Mouse (Mus musculus): ENCODE results near the gene Mff.

DNA sequence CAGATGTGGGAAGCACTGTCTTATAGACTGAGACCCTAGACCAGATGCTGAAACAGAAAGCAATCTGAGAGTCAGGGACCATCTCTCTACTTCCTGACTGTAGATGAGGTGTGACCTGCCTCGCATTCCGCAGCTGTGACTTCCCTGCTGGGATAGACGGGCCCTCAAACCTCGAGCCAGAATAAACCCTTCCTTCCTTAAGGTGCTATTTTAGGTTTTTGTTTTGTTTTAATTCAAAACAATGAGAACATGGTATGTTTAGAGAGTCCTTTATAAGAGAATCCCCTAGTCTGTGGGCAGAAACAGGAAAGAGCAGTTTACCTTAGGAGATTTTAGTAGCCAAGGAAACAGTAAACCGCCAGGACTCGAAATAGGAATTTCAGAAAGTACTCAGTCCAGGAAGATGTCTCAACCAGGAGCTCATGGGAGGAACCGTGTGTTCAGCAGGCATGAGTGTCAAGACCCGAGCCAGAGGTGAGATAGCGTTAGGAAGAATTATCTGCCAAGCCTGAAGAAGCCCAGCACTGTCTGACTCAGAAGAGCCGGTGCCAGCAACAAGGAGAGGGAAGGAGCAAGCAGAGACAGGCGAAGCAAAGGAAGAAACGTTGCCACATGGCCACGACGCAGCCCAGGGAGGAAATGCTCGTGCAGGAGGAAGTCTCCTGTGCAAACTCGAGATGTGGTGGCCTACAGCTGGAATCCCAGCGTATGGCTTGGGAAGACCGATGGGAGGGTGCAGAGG is 71.2 kb downstream of the Mff start:
- TF ChIP-seq CTCF (IDR thresholded peaks at IDR 0.05; ENCODE audit: low read depth, low read length) (no peak), GATA1 (IDR thresholded peaks at IDR 0.05; ENCODE audit: borderline replicate concordance, low read length) (no peak), GATA2 (IDR thresholded peaks at IDR 0.05; ENCODE audit: borderline replicate concordance, low read depth, low read length) (no peak), POLR2AphosphoS5 (IDR thresholded peaks at IDR 0.05; ENCODE audit: insufficient replicate concordance, low read depth, low read length) (no peak), TAL1 (conservative IDR thresholded peaks at IDR 0.05; ENCODE audit: low read depth, low read length) (no peak)

Measured in G1E (cell line).